Mouse (Mus musculus) stomach, postnatal 0 days (tissue): ENCODE data around the gene Pin1rt1.

Source experiments
- CTCF ChIP-seq: IDR thresholded peaks from 2 replicates; pipeline ENCODE4 v1.5.1; 2016; ENCODE audit warnings: antibody characterized with exemption, low read depth, mild to moderate bottlenecking, moderate library complexity
- EP300 ChIP-seq: optimal IDR thresholded peaks from 2 replicates; pipeline ENCODE3; 2016; ENCODE audit warnings: antibody characterized with exemption

GRCm38 (mm10) chr2:104727369-104727768 is 11.2 kb upstream of the Pin1rt1 start:
- TF ChIP-seq CTCF (no peak), EP300 (no peak)
